Mouse (Mus musculus): ENCODE results near the gene Zdhhc24.

Zdhhc24 gene

DNA sequence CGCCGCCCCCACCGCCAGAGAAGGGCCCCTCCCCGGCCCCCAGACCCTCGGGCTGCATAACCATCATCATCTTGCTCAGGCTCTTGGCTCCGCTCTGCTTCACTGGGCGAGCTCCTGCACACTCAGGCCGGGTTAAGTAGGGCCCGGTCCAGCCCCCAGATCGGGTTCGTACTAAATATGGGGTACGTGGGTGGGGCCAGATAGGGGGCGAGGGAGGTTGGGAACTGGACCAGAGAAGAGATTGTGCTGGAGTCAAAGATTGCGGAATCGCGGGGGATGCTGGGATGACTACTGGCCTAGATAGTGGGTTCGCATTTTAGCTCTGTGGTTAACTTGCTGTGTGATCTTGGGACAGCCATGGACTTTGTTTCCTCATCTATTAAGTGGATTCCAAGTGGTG is 683 bp upstream of the Zdhhc24 start, which contains the start of gene Actn3:
Actn3 (minus strand) TSS at position 125 of the 400 bp plus-strand sequence.
- DNase-seq (ENCODE audit: low read depth), result no peak

GRCm38 (mm10) chr19:4879324-4879703 is 846 bp downstream of the Zdhhc24 start:
- no peak for DNase-seq (ENCODE audit: low read depth)

DNA sequence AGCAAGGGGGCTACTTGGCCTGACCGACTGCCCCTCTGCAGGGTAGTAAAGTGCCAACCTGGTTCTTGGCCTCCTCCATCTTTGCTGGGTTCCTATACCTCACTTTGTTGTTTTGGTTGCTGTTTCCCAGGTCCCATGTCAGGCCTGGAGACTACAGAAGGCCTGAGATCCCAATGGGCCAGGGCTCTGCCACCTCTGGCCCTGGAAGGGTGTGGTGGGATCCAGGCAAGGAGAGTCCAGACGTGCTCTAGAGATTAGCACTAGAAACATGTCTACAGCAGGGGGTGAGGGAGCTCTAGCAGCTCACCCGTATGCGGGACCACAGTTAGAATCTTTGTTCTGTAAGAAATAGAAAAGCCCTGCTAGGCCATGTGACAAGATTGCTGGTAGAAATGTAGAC is 5.5 kb downstream of the Zdhhc24 start:
- no peak for DNase-seq (ENCODE audit: low read depth)

- no peak for DNase-seq (ENCODE audit: low read depth)
Observed at GRCm38 (mm10) chr19:4889791-4890190, 11.3 kb downstream of the Zdhhc24 start.

DNA sequence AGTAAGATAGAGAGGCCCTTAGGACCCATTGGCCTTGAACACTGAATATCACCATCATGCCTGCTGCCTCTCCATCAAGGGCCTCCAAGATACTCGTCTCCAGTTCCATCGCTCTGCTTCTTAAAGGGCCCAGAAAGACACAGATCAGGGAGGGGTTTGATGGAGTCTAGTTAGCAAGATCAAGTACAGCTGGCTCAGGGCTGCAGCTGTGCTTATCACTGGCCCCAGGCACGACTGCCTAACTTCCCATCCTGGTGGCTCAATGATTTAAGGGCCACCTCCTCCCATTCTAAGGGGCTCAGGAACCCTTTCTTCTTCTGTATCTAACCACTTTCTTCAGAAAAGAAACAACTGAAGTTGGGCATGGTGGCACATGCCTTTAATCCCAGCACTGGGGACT is 13.3 kb downstream of the Zdhhc24 start:
- no peak for DNase-seq (ENCODE audit: low read depth)

DNA sequence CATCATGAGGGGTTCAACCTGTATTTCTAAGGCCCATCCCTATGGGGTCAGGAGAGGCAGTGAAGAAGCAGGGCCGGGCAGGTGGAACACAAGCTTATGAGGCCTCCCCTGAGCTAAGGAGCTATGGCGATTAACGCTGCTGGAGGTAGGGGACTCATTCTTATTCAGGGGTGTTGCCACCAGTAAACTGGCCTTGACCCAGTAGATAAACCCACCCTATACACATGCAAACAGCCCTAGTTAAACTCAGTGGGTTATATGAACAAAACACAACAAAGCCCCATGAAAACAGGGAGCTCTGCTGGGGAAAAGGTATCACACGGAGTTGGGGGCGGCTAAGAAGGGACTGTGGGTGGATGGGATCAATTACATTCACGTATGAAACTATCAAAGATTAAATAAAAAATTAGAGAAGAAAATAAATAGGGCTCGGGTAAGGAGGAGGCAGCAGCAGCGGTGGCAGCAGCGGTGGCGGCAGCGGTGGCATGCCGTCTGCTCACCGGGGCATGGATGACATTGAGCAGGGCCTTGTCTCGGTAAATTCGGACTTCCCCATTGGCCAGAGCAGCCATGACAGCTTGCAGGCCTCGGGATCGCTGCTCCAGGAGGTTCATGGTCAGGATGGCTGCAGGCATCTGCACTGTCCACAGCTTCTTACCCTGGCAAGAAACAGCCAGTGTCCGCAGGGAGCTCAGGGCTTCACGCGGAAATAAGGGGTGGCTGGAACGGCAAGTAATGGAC is 18.5 kb downstream of the Zdhhc24 start:
- DNase-seq (ENCODE audit: low read depth), result no peak

DNA sequence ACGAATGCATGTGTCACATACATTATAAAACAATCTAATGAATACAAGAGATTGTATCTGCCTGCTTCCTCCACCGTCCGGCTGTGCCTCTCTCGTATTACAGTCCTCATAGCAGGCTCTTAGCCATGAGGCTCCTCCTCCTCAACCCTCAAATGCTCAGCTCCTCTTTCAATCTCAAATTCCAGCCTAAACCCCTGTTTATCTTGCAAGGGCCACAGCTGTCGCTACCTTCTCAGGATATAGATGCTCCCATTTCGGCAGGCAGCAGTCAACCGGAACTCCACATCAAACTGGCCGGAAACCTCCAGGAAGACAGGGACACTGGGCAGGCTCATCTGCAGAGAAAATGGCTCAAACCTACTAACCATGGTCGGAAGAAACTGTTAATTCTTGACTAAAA is 20.5 kb downstream of the Zdhhc24 start:
- no peak for DNase-seq (ENCODE audit: low read depth)

DNA sequence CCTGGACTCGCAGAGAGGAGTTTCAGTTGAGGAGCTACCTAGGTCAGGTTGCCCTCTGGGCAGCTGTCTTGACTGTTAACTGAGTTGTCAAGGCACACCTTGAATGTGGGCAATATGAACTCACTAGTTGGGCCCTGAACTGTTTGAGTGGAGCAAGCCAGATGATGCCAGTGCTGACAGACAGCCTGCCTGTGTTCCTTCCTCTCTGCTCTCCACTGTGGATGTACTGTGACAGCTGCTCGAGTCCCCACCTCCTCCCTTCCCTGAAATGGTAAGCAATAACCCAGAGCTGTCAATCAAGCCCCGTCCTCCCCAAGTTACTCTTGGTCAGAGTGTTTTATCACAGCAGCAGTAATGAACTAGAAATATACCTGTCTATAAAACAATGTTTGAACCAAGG is 21.4 kb downstream of the Zdhhc24 start:
- no peak for DNase-seq (ENCODE audit: low read depth)

DNA sequence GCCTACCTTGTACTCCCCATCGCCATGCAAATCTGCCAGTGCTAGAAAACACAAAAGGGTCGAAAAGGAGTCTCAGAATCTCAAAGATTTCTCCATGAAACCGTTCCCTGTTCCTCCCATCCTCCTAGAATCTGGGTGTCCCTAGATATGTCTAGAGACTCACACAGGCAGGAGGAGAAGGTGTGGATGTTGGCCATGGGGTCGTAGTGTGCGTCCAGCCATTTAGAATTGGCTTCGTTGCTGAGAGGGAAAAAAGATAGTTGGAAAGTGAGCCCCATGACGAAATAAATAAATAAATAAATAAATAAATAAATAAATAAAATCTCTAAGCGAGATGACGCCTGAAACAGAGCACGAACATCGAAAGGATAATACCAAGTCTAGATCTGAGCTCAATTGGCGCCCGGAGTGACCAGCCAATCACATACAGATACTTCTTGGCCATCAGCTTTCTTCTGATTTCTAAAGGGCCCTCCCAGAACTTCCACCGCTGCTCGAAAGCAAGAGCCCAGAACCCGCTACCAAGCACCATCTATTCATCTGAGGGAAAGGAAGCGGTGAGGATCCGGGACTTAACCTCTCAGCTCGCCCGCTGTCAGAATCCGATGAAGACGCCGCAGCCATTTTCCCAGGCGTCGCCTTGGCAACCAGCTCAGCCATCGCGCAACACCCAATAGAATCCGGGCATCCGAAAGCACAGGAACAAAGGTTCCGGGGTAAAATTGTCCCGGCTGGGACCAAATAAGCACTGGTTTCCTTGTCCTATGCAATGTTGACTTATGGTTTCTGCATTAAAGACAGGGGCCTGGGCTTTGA is 27.7 kb downstream of the Zdhhc24 start, which contains the start of gene Bbs1:
Bbs1 (minus strand) TSS at position 650 of the 816 bp plus-strand sequence.
- DNase-seq (ENCODE audit: low read depth), result peak; percentile 88

DNA sequence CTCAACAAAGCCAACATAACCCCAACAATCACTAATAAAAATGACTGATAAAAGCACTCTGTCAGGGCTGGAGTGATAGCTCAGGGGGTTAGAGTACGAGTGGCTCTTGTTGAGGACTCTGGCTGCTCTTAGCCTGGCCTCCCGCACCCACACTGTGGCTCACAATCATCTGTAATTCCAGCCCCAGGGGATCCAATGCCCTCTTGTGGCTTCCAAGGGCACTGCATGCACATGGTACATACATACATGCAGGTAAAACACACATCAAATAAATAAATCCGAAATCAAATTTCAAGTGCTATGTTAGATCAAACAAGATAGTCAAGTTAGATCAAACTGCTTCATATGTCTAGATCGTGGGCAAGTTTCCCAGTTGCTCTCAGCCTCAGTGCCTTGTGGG is 29.6 kb downstream of the Zdhhc24 start:
- DNase-seq (ENCODE audit: low read depth), result peak; percentile 56

DNA sequence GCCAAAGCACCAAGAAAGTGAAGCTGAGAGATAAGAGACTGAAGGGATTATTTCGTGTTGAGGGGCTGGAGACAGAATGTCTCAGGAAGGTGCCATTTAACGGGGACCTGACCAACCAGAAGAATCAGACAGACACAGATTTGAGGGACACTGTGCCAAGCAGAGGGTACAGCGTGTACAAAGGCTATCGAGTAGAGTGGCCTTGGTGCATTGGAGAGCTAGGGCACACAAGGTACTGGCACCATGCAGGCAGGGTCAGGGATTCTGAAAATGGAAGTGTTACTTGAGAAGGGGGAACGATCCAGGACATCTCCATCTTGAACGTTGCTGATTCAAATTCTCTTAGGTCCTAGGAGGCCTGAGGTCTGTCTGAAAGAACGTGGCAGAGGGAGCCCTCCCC is 30.9 kb downstream of the Zdhhc24 start:
- DNase-seq (ENCODE audit: low read depth), result no peak

- no peak for DNase-seq (ENCODE audit: low read depth)
Observed at GRCm38 (mm10) chr19:4915924-4916603, 37.6 kb downstream of the Zdhhc24 start.

- no peak for DNase-seq (ENCODE audit: low read depth)
Observed at GRCm38 (mm10) chr19:4916827-4917226, 38.4 kb downstream of the Zdhhc24 start.

DNA sequence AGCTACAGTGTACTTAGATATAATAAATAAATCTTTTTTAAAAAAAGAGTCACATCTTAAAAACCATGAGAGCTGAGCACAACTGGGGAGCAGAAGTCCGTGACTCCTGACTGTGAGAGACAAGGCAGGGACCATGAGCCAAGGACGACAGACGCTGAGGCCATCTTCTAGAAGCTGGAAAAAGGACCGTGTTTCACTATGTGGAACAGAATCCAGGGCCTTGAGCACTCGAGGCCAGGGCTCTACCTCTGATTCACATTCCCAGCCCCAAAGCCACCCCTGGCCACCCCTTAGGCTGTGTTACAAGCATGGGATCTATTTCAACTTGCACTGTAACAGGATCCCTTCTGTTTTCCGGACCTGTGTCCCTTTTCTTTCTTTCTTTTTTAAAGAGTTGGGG is 41.2 kb downstream of the Zdhhc24 start:
- DNase-seq (ENCODE audit: low read depth), result no peak

- no peak for DNase-seq (ENCODE audit: low read depth)
Observed at GRCm38 (mm10) chr19:4925121-4925860, 46.8 kb downstream of the Zdhhc24 start.

GRCm38 (mm10) chr19:4927904-4928531 is 49.5 kb downstream of the Zdhhc24 start, which contains the start of gene Dpp3:
Gene Dpp3 (minus strand): TSS chr19:4928287.
- DNase-seq (ENCODE audit: low read depth), result peak; percentile 96

- DNase-seq (ENCODE audit: low read depth), result peak; percentile 33
Observed at GRCm38 (mm10) chr19:4928781-4929180, 50.3 kb downstream of the Zdhhc24 start.

All from naive thymus-derived CD4-positive, alpha-beta T cell, adult 2 months (primary cell).